Mouse (Mus musculus): ENCODE measurements around the gene Ociad2. TPM values are rescaled to one million over a fixed set of nuclear protein-coding genes. Genes with fewer than 3 reads are reported as not detected.

The Ociad2 gene
- polyA plus RNA-seq, 1 experiment = 53.7 TPM

GRCm38 (mm10) chr5:73295016-73295415, 45.8 kb downstream of the Ociad2 start:
- no peak for TF ChIP-seq CTCF (IDR thresholded peaks at IDR 0.05; ENCODE audit: extremely low read depth, insufficient read depth, low read length)
- TF ChIP-seq POLR2A (IDR thresholded peaks at IDR 0.05; ENCODE audit: extremely low read depth, insufficient read depth, low read length) = no peak
- Histone ChIP-seq H3K4me1 (ENCODE audit: control insufficient read depth, insufficient read depth, low read length) (peaks cover 8% of the 10 kb centered on the region), H3K27ac (ENCODE audit: insufficient read depth, low read length) (no peak overlapping the region), H3K4me3 (ENCODE audit: insufficient read depth, low read length) (no peak overlapping the region)

DNA sequence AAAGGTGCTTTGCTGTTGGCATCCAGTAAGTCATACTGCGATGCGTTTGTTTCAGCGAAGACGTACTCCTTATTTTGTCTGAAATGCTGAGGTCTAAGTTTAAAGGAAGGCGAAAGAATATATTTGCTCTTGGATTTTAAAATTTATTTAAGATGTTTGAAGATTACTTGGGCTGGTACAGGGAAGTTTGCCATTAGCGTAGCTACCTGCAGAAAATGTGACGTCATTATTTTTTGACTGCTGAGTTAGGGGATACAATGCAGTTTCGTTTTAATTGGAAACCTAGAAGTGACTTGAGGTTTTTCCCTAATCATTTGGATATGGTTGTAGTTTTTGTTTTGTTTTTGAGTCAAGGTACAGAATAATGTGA, 47.4 kb downstream of the Ociad2 start:
- TF ChIP-seq POLR2A (IDR thresholded peaks at IDR 0.05; ENCODE audit: extremely low read depth, insufficient read depth, low read length) = no peak
- no peak for TF ChIP-seq CTCF (IDR thresholded peaks at IDR 0.05; ENCODE audit: extremely low read depth, insufficient read depth, low read length)
- Histone ChIP-seq H3K4me3 (ENCODE audit: insufficient read depth, low read length) (peak overlapping the region; percentile 96), H3K4me1 (ENCODE audit: control insufficient read depth, insufficient read depth, low read length) (peaks cover 8% of the 10 kb centered on the region), H3K27ac (ENCODE audit: insufficient read depth, low read length) (peak overlapping the region; percentile 96; the same call in 1 of the 2 replicates)

GRCm38 (mm10) chr5:73292502-73293457, 48.0 kb downstream of the Ociad2 start, which contains the start of gene Ociad1:
Gene Ociad1, plus strand, starts transcription at chr5:73292784.
- Histone ChIP-seq H3K27ac (ENCODE audit: insufficient read depth, low read length) (peak within 1 kb of the TSS; percentile 96), H3K4me3 (ENCODE audit: insufficient read depth, low read length) (peak within 1 kb of the TSS; percentile 96), H3K4me1 (ENCODE audit: control insufficient read depth, insufficient read depth, low read length) (peaks cover 8% of the 10 kb centered on the region)
- no peak for TF ChIP-seq CTCF (IDR thresholded peaks at IDR 0.05; ENCODE audit: extremely low read depth, insufficient read depth, low read length)
- peak; percentile 96 for TF ChIP-seq POLR2A (IDR thresholded peaks at IDR 0.05; ENCODE audit: extremely low read depth, insufficient read depth, low read length)

- peaks cover 3% of the 10 kb centered on the region for H3K4me1 ChIP-seq (ENCODE audit: control insufficient read depth, insufficient read depth, low read length)
- TF ChIP-seq POLR2A (IDR thresholded peaks at IDR 0.05; ENCODE audit: extremely low read depth, insufficient read depth, low read length) (no peak), CTCF (IDR thresholded peaks at IDR 0.05; ENCODE audit: extremely low read depth, insufficient read depth, low read length) (no peak)
- no peak overlapping the region for H3K4me3 ChIP-seq (ENCODE audit: insufficient read depth, low read length)
- no peak overlapping the region for H3K27ac ChIP-seq (ENCODE audit: insufficient read depth, low read length)
These were observed 50.9 kb downstream of the Ociad2 start for GRCm38 (mm10) chr5:73289900-73290299.

DNA sequence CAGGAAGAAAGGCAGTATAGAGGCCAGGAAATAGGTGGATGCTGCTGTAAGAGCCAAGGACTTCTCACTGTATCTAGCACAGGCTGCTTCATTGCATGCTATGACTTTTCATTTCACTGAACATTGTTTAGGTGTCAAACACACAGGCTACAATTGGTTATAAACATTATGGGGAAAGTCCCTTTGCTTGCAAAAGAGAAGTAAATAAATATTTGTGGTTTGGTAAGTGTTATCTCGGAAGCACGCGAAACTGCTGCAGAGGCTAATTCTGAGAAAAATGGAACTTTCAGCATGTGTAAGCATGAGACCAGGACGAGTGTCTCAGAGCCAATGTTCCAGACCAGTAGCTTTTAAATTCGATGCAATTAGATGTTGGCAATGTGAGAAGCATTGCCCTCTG, 54.2 kb downstream of the Ociad2 start:
- TF ChIP-seq POLR2A (IDR thresholded peaks at IDR 0.05; ENCODE audit: extremely low read depth, insufficient read depth, low read length) (no peak), CTCF (IDR thresholded peaks at IDR 0.05; ENCODE audit: extremely low read depth, insufficient read depth, low read length) (no peak)
- H3K4me1 ChIP-seq (ENCODE audit: control insufficient read depth, insufficient read depth, low read length) = no peaks in the 10 kb centered on the region
- no peak overlapping the region for H3K4me3 ChIP-seq (ENCODE audit: insufficient read depth, low read length)
- H3K27ac ChIP-seq (ENCODE audit: insufficient read depth, low read length) = no peak overlapping the region

DNA sequence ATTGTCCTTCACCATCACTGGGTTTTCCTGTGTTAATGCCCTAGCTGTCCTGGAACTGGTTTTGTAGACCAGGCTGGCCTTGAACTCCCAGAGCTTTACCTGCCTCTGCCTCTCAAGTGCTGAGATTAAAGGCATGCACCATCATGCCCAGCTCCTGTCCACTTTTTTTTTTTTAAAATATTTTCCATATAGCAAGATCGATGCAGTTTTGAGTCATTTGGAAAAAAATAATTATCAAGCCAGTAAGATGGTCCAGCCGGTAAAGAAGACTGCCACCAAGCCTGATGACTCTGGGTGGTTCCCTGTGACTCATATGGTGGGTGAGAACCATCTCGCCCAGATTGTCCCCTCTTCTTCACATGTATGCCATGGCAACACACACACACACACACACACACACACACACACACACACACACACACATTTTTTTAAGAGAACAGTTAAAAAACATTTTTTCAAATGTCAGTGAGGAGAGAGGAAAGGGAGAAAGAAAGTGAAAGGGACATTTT, 55.3 kb downstream of the Ociad2 start:
- H3K27ac ChIP-seq (ENCODE audit: insufficient read depth, low read length) = no peak overlapping the region
- no peak overlapping the region for H3K4me3 ChIP-seq (ENCODE audit: insufficient read depth, low read length)
- H3K4me1 ChIP-seq (ENCODE audit: control insufficient read depth, insufficient read depth, low read length) = no peaks in the 10 kb centered on the region
- TF ChIP-seq CTCF (IDR thresholded peaks at IDR 0.05; ENCODE audit: extremely low read depth, insufficient read depth, low read length) (no peak), POLR2A (IDR thresholded peaks at IDR 0.05; ENCODE audit: extremely low read depth, insufficient read depth, low read length) (no peak)

- Histone ChIP-seq H3K27ac (ENCODE audit: insufficient read depth, low read length) (no peak overlapping the region), H3K4me3 (ENCODE audit: insufficient read depth, low read length) (no peak overlapping the region), H3K4me1 (ENCODE audit: control insufficient read depth, insufficient read depth, low read length) (0 out of 2 replicates have a peak, but pooled peaks cover 2% of the 10 kb centered on the region)
- no peak for TF ChIP-seq POLR2A (IDR thresholded peaks at IDR 0.05; ENCODE audit: extremely low read depth, insufficient read depth, low read length)
- TF ChIP-seq CTCF (IDR thresholded peaks at IDR 0.05; ENCODE audit: extremely low read depth, insufficient read depth, low read length) = no peak
These were observed 56.8 kb downstream of the Ociad2 start for GRCm38 (mm10) chr5:73284046-73284445.

- Histone ChIP-seq H3K4me3 (ENCODE audit: insufficient read depth, low read length) (no peak overlapping the region), H3K4me1 (ENCODE audit: control insufficient read depth, insufficient read depth, low read length) (0 out of 2 replicates have a peak, but pooled peaks cover 2% of the 10 kb centered on the region), H3K27ac (ENCODE audit: insufficient read depth, low read length) (no peak overlapping the region)
- TF ChIP-seq CTCF (IDR thresholded peaks at IDR 0.05; ENCODE audit: extremely low read depth, insufficient read depth, low read length) (no peak), POLR2A (IDR thresholded peaks at IDR 0.05; ENCODE audit: extremely low read depth, insufficient read depth, low read length) (no peak)
These were observed 60.3 kb downstream of the Ociad2 start for GRCm38 (mm10) chr5:73280567-73280850.

- H3K4me1 ChIP-seq (ENCODE audit: control insufficient read depth, insufficient read depth, low read length) = 0 out of 2 replicates have a peak, but pooled peaks cover 2% of the 10 kb centered on the region
- TF ChIP-seq CTCF (IDR thresholded peaks at IDR 0.05; ENCODE audit: extremely low read depth, insufficient read depth, low read length) (no peak), POLR2A (IDR thresholded peaks at IDR 0.05; ENCODE audit: extremely low read depth, insufficient read depth, low read length) (no peak)
- H3K27ac ChIP-seq (ENCODE audit: insufficient read depth, low read length) = peak overlapping the region; percentile 54
- no peak overlapping the region for H3K4me3 ChIP-seq (ENCODE audit: insufficient read depth, low read length)
These were observed 60.9 kb downstream of the Ociad2 start for GRCm38 (mm10) chr5:73279732-73280566.

All from cortical plate, adult 2 months (tissue).